Mouse (Mus musculus) CD8-positive naive resting alpha-beta T cell, adult 57 days (primary cell): ENCODE measurements around the gene Gls. TPM values are rescaled to one million over a fixed set of nuclear protein-coding genes. Genes with fewer than 3 reads are reported as not detected.

ENCODE experiments used
- total RNA-seq: library from RNA; stranded (reverse); gene quantifications from one replicate; pipeline ENCODE4 v1.2.4, GENCODE M21; 2023

The Gls gene
- 230 TPM for total RNA-seq

DNA sequence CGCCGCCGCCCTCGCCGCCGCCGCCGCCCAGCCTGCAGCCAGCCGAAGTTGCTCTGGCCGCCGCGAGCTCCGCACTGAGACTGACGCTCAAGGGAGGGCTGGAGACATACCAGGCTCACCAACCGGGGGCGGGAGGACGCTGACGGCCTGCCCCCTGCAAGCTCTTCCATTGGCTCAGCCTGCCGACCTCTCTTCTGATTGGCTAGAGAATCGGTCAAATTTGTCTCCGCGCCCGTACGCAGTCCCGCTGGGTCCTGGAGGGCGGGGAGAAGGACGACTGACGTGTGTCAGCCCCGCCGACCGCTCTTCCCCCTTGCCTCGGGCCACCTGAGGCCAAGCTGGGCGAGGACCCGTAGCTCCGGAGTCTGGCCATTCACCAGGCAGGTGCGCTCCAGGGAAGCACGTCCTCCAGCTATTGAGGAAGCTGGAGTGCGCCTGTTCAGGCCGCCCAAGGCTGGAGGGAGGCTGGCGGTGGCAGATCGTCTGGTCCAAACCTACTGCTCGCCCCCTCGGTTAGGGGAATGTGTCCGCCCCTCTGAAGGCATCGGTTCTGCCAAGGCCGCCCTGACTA is at the start of gene Gls:
Gene Gls (minus strand): TSS at position 90 of the 571 bp plus-strand sequence.

DNA sequence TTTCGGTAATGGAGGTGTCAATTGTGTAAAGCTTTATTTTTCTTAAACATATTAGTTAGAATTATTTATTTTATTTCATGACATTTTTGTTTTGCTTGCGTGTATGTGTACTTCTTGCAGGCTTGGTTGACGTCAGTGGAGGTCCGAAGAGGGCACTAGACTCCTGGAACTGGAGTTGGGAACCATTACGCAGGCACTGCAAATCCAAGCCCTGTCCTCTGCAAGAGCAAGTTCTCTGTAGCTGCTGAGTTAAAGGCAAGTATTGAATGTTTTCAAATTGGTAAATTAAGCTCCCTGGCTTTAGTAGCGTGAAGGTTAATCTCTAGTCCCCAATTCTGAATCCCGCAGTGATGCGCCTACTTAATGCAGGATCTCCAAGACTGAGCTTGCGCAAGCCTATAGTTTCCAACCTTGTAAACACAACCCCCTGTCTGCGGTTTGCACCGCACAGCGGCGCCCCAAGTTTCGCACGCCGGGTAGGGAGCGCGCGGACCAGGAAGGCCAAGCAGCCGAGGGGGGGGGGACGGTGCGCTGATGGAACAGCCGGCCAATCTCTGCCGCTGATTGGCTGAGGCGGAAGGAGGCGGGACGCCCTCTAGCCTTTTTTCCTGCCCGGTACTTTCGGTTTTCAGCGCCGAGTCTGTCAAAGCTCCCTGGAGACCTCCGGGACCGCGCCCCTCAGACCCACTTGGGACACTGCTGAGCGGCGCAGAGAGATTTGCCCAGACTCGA is 114.0 kb downstream of the Gls start, which contains the start of gene Stat1:
Gene Stat1 (plus strand): TSS at position 581 of the 732 bp plus-strand sequence.

Other genes with a start within 250 kb of the Gls start
- gene Stat4, start 246.1 kb downstream of the Gls start, total RNA-seq, result 132 TPM
- 275 TPM for gene Stat1, start 113.8 kb downstream of the Gls start, total RNA-seq